Mouse (Mus musculus) ES-E14 (cell line): ENCODE measurements around the gene St6galnac4. TPM values are rescaled to one million over a fixed set of nuclear protein-coding genes. Genes with fewer than 3 reads are reported as not detected.

ENCODE experiments used
- DNase-seq: peaks from one replicate; pipeline ENCODE4 v3.0.0-alpha.2; 2013; ENCODE audit warnings: low read depth, low spot score
- H3K27ac ChIP-seq: 2 replicates; pipeline ENCODE4 v1.5.1; 2012; ENCODE audit warnings: low read depth, mild to moderate bottlenecking, low read length, moderate library complexity, mixed read lengths; ENCODE audit not compliant: poor library complexity, insufficient read depth, severe bottlenecking
- H3K36me3 ChIP-seq: 2 replicates; pipeline ENCODE4 v1.6.1; 2012; ENCODE audit warnings: mild to moderate bottlenecking, low read length, moderate library complexity, mixed read lengths; ENCODE audit not compliant: control insufficient read depth, poor library complexity, insufficient read depth, severe bottlenecking
- H3K4me1 ChIP-seq, 2 experiments: fragments of 150-350 bp in 1 of 2; sonication (generic) in 1 of 2; 2 replicates each; pipeline ENCODE4 v1.6.1; 2012; ENCODE audit warnings: low read length in 2 of 2, mild to moderate bottlenecking in 1 of 2, mixed read lengths in 1 of 2; ENCODE audit not compliant: control insufficient read depth in 2 of 2, insufficient read depth in 2 of 2, poor library complexity in 1 of 2
- H3K4me3 ChIP-seq, 2 experiments: fragments of 150-350 bp in 1 of 2; sonication (generic) in 1 of 2; 2 replicates each; pipeline ENCODE4 v1.5.1; 2012; ENCODE audit warnings: low read length in 2 of 2, low read depth in 1 of 2, mild to moderate bottlenecking in 1 of 2, mixed read lengths in 1 of 2; ENCODE audit not compliant: insufficient read depth in 1 of 2, poor library complexity in 1 of 2, severe bottlenecking in 1 of 2
- H3K9ac ChIP-seq: 2 replicates; pipeline ENCODE4 v1.6.1; 2012; ENCODE audit warnings: low read depth, mild to moderate bottlenecking, low read length, mixed read lengths; ENCODE audit not compliant: poor library complexity, insufficient read depth, severe bottlenecking
- H3K9me3 ChIP-seq: fragments of 150-350 bp; sonication (generic); 2 replicates; pipeline ENCODE4 v1.6.1; 2012; ENCODE audit warnings: low read depth, mild to moderate bottlenecking, low read length; ENCODE audit not compliant: control insufficient read depth, insufficient read depth
- CHD2 ChIP-seq: IDR thresholded peaks from 2 replicates; pipeline ENCODE4 v1.6.1; 2014; ENCODE audit warnings: mild to moderate bottlenecking, low read depth, low read length, inconsistent platforms
- HCFC1 ChIP-seq: IDR thresholded peaks from 2 replicates; pipeline ENCODE4 v1.6.1; 2012; ENCODE audit warnings: low read length, inconsistent platforms, borderline replicate concordance; ENCODE audit not compliant: insufficient read depth
- MAFK ChIP-seq: IDR thresholded peaks from 2 replicates; pipeline ENCODE4 v1.6.1; 2014; ENCODE audit warnings: mild to moderate bottlenecking, low read depth, low read length, inconsistent platforms; ENCODE audit not compliant: insufficient read depth
- ZC3H11A ChIP-seq: IDR thresholded peaks from 2 replicates; pipeline ENCODE4 v1.6.1; 2012; ENCODE audit warnings: low read depth, mild to moderate bottlenecking, inconsistent platforms, low read length, borderline replicate concordance
- ZNF384 ChIP-seq: IDR thresholded peaks from 2 replicates; pipeline ENCODE4 v1.6.1; 2012; ENCODE audit warnings: low read depth, low read length, inconsistent platforms
- in situ Hi-C, 2 experiments: fragments of 600-800 bp; cut with MboI; formaldehyde crosslinking; loops; one replicate each; pipeline ENCODE4 v1.15.1; 2025; ENCODE audit warnings: low sequenced_read_pairs in 2 of 2, inconsistent platforms in 1 of 2; ENCODE audit not compliant: unreplicated experiment in 2 of 2
- total RNA-seq: library from RNA; depleted of rRNA; stranded (reverse); fragments of 300-350 nt; gene quantifications from 2 replicates; pipeline ENCODE4 v1.2.3, GENCODE M21; 2012

Gene St6galnac4
- total RNA-seq, 1 experiment: 9.4 TPM

GRCm38 (mm10) chr2:32633660-32634059 is 46.8 kb downstream of the St6galnac4 start:
- Histone ChIP-seq H3K27ac (no peak overlapping the region), H3K4me1 (peaks cover 0 to 13% of the 10 kb centered on the region in 2 experiments; a peak in 3 of 4 replicates), H3K9me3 (no peaks in the 10 kb centered on the region), H3K9ac (no peak overlapping the region), H3K36me3 (peaks cover 27% of the 10 kb centered on the region), H3K4me3 (no peak overlapping the region)
- no peak for DNase-seq
- TF ChIP-seq ZC3H11A (no peak), HCFC1 (no peak), ZNF384 (no peak), MAFK (no peak), CHD2 (no peak)
- in situ Hi-C loops: no loop called here

GRCm38 (mm10) chr2:32634277-32635105 is 47.6 kb downstream of the St6galnac4 start:
- peaks cover 0 to 10% of the 10 kb centered on the region in 2 experiments; a peak in 2 of 4 replicates for H3K4me1 ChIP-seq

GRCm38 (mm10) chr2:32636617-32637016 is 49.7 kb downstream of the St6galnac4 start:
- Histone ChIP-seq H3K4me3 (no peak overlapping the region), H3K36me3 (peaks cover 24% of the 10 kb centered on the region), H3K4me1 (peaks cover 0 to 8% of the 10 kb centered on the region in 2 experiments; a peak in 2 of 4 replicates), H3K27ac (no peak overlapping the region), H3K9me3 (no peaks in the 10 kb centered on the region), H3K9ac (no peak overlapping the region)
- no peak for DNase-seq
- no peak for TF ChIP-seq MAFK
- no peak for TF ChIP-seq ZNF384
- TF ChIP-seq HCFC1: no peak
- no peak for TF ChIP-seq ZC3H11A
- TF ChIP-seq CHD2: no peak
- in situ Hi-C loops: no loop called here

More at GRCm38 (mm10) chr2:32634277-32635105, 47.6 kb downstream of the St6galnac4 start:
- Histone ChIP-seq H3K27ac (no peak overlapping the region; the same call in 1 of the 2 replicates), H3K9me3 (no peaks in the 10 kb centered on the region), H3K4me3 (no peak overlapping the region), H3K9ac (no peak overlapping the region), H3K36me3 (peaks cover 27% of the 10 kb centered on the region)
- TF ChIP-seq MAFK (no peak), ZNF384 (no peak), HCFC1 (no peak), CHD2 (no peak), ZC3H11A (no peak)
- in situ Hi-C loops: no loop called here
- no peak for DNase-seq

- H3K36me3 ChIP-seq: peaks cover 17% of the 10 kb centered on the region
- no peak for DNase-seq
- H3K27ac ChIP-seq: no peak overlapping the region
- H3K9ac ChIP-seq: peak overlapping the region; percentile 9
- peak overlapping the region in 1 of 2 experiments; percentile 2; a peak in 2 of 4 replicates for H3K4me3 ChIP-seq
- H3K9me3 ChIP-seq: no peaks in the 10 kb centered on the region
- TF ChIP-seq ZNF384 (no peak), CHD2 (no peak), MAFK (no peak), ZC3H11A (no peak), HCFC1 (no peak)
- peaks cover 0 to 8% of the 10 kb centered on the region in 2 experiments; a peak in 2 of 4 replicates for H3K4me1 ChIP-seq
- in situ Hi-C loops: no loop called here
These were observed 50.9 kb downstream of the St6galnac4 start for GRCm38 (mm10) chr2:32637778-32638281.
